Mouse (Mus musculus): Measurements from ENCODE around the gene Slc35d2.
"Not testable (repeated sequence)": the region's sequence is repeated elsewhere in the genome, so short reads cannot be mapped to it uniquely, and the experiment has no call there.

Gene Slc35d2

DNA sequence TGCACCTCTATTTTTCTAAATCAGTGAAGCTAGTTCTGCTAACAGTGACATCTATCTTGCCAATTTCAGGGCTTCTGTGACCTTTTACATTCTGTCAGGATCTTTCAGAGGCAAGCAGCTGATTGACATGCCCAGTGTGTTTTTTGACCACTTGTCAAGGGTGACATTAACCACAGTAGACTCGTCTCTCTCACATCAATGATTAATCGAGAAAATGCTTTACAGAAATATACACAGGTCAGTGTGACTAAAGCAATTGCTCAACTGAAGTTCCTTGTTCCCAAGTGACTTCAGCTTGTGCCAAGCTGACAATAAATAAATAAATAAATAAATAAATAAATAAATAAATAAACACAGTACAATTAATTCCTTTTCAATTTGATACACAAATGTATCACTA lies 76.9 kb downstream of the Slc35d2 start:
- not testable (repeated sequence) for DNase-seq (ENCODE audit: low read depth, low spot score)

DNA sequence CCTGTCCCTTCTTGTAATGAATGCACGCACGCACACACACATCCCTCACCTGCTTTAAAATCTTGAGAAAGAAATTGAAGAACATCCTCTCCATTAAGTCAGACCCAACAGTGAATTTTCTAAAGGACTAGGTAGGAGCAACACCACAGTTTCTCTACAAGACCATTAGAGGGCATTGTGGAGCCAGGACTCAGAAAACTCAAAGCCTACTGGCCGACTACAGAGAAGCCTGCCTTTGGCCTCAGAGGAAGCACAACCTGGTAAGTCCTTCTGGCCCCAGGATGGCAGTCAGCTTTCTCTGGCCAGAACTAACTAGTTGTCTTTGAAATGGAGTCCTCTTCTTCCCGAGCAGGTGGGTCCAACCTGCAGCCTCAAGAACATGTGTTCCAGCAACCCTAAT lies 78.3 kb downstream of the Slc35d2 start:
- DNase-seq (ENCODE audit: low read depth, low spot score) = no peak

DNA sequence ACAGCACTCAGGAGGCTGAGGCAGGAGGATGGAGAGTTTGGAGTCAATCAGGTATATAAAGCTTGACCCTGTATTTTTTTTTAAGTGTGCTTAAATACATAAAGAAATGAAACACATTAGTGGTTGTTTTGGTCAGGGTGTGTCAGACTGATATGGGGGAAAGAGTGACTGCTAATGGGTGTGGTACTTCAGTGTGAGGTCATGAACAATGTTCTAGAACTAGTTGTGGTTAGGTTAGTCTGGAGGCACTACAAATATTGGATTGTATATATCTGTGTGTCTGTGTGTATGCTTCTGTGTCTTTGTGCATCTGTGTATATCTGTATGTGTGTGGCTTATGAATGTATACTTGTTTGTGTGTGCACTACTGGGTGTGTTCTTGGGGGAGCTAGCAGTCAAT lies 79.6 kb downstream of the Slc35d2 start:
- DNase-seq (ENCODE audit: low read depth, low spot score) = no peak

DNA sequence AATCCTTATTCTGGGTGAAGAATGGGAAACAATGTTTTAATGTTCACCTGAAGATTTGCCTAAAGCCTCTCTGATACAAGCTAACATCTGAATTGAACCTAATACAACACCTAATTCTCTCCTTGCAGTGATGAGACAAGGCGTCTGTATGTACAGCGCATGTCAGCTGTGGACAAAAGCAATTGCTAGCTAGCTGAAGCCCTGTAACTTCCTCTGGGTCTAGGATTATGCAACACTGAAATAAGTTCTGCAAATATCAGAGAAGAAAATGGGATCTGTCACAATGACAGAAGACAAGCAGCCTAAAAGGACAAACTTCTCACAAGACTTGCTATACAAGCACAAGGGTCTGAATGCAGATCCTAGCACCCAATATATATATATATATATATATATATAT lies 80.7 kb downstream of the Slc35d2 start:
- DNase-seq (ENCODE audit: low read depth, low spot score) = no peak
